Mouse (Mus musculus): ENCODE results near the gene Tmtc2.

DNA sequence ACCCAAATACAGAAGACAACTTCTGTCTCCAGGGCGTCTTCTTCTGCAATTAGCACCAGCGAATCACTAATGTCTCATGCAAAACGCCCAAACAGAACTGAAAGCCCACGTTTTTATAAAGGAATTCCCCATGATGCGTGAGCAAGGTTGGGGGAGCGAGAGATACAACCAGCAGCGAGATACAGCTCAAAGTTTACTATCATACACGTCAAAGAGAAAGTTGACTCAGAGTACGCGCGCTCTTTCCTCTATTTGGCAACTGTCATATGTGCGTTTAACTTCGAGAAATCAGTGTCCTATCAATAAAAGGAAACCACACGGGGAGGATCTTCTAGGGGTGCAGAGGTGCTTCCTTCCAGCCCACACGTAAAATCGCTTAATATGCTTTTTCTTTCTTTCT is 1.4 kb downstream of the Tmtc2 start:
- TF ChIP-seq POLR2AphosphoS2 (IDR thresholded peaks at IDR 0.05; ENCODE audit: low read depth, low read length) (no peak), ZNF384 (IDR thresholded peaks at IDR 0.05; ENCODE audit: low read depth, low read length) (no peak), EP300 (IDR thresholded peaks at IDR 0.05; ENCODE audit: low read length) (no peak), JUND (conservative IDR thresholded peaks at IDR 0.05; ENCODE audit: low read depth, low read length) (no peak), MAX (IDR thresholded peaks at IDR 0.05; ENCODE audit: low read length) (no peak), MAFK (IDR thresholded peaks at IDR 0.05; ENCODE audit: insufficient replicate concordance, low read length) (no peak)

All from CH12.LX (cell line).